ENCODE assay signal across 16 mouse cellular contexts in the genomic region with DNA sequence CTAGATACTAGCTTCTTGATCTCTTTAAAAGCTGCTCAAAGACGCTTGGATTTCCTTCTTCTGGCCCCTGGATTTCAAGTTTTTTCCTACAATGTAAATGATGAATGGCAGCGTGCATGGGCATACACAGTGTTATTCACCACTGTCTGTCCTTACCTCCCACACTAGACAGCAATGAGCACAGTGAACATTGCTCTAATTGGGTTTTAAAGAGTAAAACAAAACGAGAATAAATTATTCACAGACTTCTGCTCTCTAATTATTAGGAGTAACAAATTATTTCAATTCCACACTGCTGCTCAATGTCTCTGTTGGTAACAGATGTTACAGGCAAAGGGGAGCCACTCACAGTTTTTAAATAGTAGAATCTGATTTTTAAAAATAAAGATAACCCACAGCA.
DNase-seq lines count a peak whose midpoint lies in the region; TF ChIP-seq lines count a peak whose summit lies in the region.
"Had no signal": no experiment of that assay in that cellular context is flagged by ENCODE, and none has a peak within 500 bp of the region (broad histone marks: within the 10 kb centered on the region; RNA-seq: fewer than 3 reads in every experiment).

No protein-coding gene starts in this region.

- peak; percentile 81 for DNase-seq in Muller cell, postnatal 12 days (ENCODE audit: inconsistent ontology term)
- peak; percentile 11 for DNase-seq in brain, adult 2 months (ENCODE audit: low read depth, low spot score)
- peak; percentile 64 for DNase-seq in retina, postnatal 1 day
- DNase-seq in gastrocnemius, adult 2 months, result no peak
- no peak for DNase-seq in neural tube, embryonic 10.5 days (ENCODE audit: extremely low spot score, low spot score)
- DNase-seq: adrenal gland, adult 2 months; adrenal gland, postnatal 10 days; adrenal gland, postnatal 25 days; cerebellum, adult 11-12 months; cerebellum, adult 2 months; cerebellum, adult 9-10 months; cerebellum, postnatal 10 days; cerebellum, postnatal 25 days had no signal

- no peak overlapping the region for H3K27ac ChIP-seq in gastrocnemius, adult 2 months
- H3K27ac ChIP-seq: embryonic facial prominence, embryonic 10.5 days; embryonic facial prominence, embryonic 12.5 days; forebrain, embryonic 13.5 days had no signal

- no peak overlapping the region for H3K4me3 ChIP-seq in gastrocnemius, adult 2 months
- H3K4me3 ChIP-seq: embryonic facial prominence, embryonic 10.5 days; embryonic facial prominence, embryonic 12.5 days; forebrain, embryonic 13.5 days had no signal

- intact Hi-C loops in gastrocnemius, adult 2 months (cut with DNase I), result no loop called here

- no peak for TF ChIP-seq CTCF in gastrocnemius, adult 2 months (IDR thresholded peaks at IDR 0.05)

Comparison
In these comparisons a context has a peak if more than half of its experiments do, and no peak if none do; other contexts are left out.
1. DNase-seq: peak in Muller cell, postnatal 12 days (single experiment), brain, adult 2 months (single experiment) and retina, postnatal 1 day (single experiment); none in gastrocnemius, adult 2 months (single experiment) and neural tube, embryonic 10.5 days (single experiment).